Mouse (Mus musculus) heart, embryonic 11.5 days (tissue): ENCODE measurements at regions not wholly inside any gene's neighbourhood (a gene's known extent, or its start where the extent isn't known, plus 50 kb on each side); places are given as distances from the start of the nearest gene placed in this dataset.

Experiments
- ATAC-seq: fragments of 200-750 bp; cut with Nextera tagmentation; replicated peaks from 2 replicates; pipeline ENCODE4 v1.8.0; 2017; ENCODE audit warnings: moderate library complexity; ENCODE audit not compliant: insufficient number of reproducible peaks, low FRiP score, low TSS enrichment
- H3K27ac ChIP-seq: fragments of 300-500 bp; sonication (generic); 2 replicates; pipeline ENCODE4 v1.5.1; 2014; ENCODE audit warnings: mild to moderate bottlenecking, low read depth, low read length
- H3K27me3 ChIP-seq: fragments of 300-500 bp; sonication (generic); 2 replicates; pipeline ENCODE4 v1.6.1; 2014; ENCODE audit warnings: mild to moderate bottlenecking, low read length, mixed read lengths; ENCODE audit not compliant: control insufficient read depth, insufficient read depth
- H3K36me3 ChIP-seq: fragments of 300-500 bp; sonication (generic); 2 replicates; pipeline ENCODE4 v1.6.1; 2014; ENCODE audit warnings: mild to moderate bottlenecking, low read length, moderate library complexity, mixed read lengths; ENCODE audit not compliant: control insufficient read depth, insufficient read depth
- H3K4me1 ChIP-seq: fragments of 300-500 bp; sonication (generic); 2 replicates; pipeline ENCODE4 v1.6.1; 2014; ENCODE audit warnings: low read length; ENCODE audit not compliant: control insufficient read depth, insufficient read depth
- H3K4me2 ChIP-seq: fragments of 300-500 bp; sonication (generic); 2 replicates; pipeline ENCODE4 v1.6.1; 2014; ENCODE audit warnings: mild to moderate bottlenecking, moderate library complexity
- H3K4me3 ChIP-seq: fragments of 300-500 bp; sonication (generic); 2 replicates; pipeline ENCODE4 v1.5.1; 2014; ENCODE audit warnings: low read depth, low read length
- H3K9ac ChIP-seq: fragments of 300-500 bp; sonication (generic); 2 replicates; pipeline ENCODE4 v1.6.1; 2014; ENCODE audit warnings: mild to moderate bottlenecking, low read depth, low read length, moderate library complexity
- H3K9me3 ChIP-seq: fragments of 300-500 bp; sonication (generic); replicated peaks from 2 replicates; pipeline ENCODE4 v1.6.1; 2016; ENCODE audit warnings: low read length; ENCODE audit not compliant: control insufficient read depth
- WGBS: fragments of 180-500 bp; shearing (Covaris S2); extraction: QIAGEN DNeasy Blood & Tissue Kit; methylation state at CpG from one replicate; pipeline ENCODE4 v1.1.7; 2014; ENCODE audit not compliant: insufficient replicate concordance; 5-methylcytosine and 5-hydroxymethylcytosine counted together

GRCm38 (mm10) chr11:45216942-45217474, 599.9 kb downstream of the Ebf1 start:
- Histone ChIP-seq H3K36me3 (no peaks in the 10 kb centered on the region), H3K4me1 (no peaks in the 10 kb centered on the region), H3K4me2 (no peak overlapping the region), H3K27me3 (no peaks in the 10 kb centered on the region), H3K9me3 (no peaks in the 10 kb centered on the region), H3K4me3 (no peak overlapping the region), H3K9ac (no peak overlapping the region), H3K27ac (no peak overlapping the region)
- 57% methylated on average over 3 of the region's 3 CpGs for WGBS
- no peak for ATAC-seq

GRCm38 (mm10) chr11:45219239-45219638, 602.1 kb downstream of the Ebf1 start:
- no peaks in the 10 kb centered on the region for H3K27me3 ChIP-seq
- no peaks in the 10 kb centered on the region for H3K4me1 ChIP-seq
- no peak overlapping the region for H3K27ac ChIP-seq
- no peak overlapping the region for H3K4me2 ChIP-seq
- no peaks in the 10 kb centered on the region for H3K9me3 ChIP-seq
- WGBS: 69% methylated on average over 4 of the region's 4 CpGs
- H3K9ac ChIP-seq: no peak overlapping the region
- H3K4me3 ChIP-seq: no peak overlapping the region
- H3K36me3 ChIP-seq: no peaks in the 10 kb centered on the region
- no peak for ATAC-seq

DNA sequence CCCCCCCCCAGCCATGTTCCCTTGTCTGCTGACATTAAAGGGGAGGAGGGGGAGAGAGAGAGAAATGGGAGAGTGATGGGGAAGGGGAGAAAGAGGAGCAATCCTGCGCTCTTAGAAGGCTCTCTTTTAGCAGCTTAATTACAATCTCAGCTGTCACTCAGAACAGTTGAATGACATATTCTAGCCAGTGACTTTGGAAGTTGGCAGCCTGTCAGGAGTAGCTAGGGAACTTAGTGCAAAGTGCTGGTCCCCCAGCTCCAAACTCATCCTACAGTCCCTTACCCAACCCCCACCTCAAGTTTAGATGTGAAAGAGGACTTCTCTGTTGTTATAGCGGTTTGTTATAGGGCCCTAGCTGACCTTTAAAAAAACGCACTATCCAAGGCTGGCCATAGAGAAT, 604.9 kb downstream of the Ebf1 start:
- Histone ChIP-seq H3K4me1 (no peaks in the 10 kb centered on the region), H3K4me2 (no peak overlapping the region), H3K9me3 (no peaks in the 10 kb centered on the region), H3K4me3 (no peak overlapping the region), H3K9ac (no peak overlapping the region), H3K36me3 (no peaks in the 10 kb centered on the region), H3K27me3 (no peaks in the 10 kb centered on the region), H3K27ac (no peak overlapping the region)
- no peak for ATAC-seq
- 72% methylated on average over 3 of the region's 3 CpGs for WGBS

DNA sequence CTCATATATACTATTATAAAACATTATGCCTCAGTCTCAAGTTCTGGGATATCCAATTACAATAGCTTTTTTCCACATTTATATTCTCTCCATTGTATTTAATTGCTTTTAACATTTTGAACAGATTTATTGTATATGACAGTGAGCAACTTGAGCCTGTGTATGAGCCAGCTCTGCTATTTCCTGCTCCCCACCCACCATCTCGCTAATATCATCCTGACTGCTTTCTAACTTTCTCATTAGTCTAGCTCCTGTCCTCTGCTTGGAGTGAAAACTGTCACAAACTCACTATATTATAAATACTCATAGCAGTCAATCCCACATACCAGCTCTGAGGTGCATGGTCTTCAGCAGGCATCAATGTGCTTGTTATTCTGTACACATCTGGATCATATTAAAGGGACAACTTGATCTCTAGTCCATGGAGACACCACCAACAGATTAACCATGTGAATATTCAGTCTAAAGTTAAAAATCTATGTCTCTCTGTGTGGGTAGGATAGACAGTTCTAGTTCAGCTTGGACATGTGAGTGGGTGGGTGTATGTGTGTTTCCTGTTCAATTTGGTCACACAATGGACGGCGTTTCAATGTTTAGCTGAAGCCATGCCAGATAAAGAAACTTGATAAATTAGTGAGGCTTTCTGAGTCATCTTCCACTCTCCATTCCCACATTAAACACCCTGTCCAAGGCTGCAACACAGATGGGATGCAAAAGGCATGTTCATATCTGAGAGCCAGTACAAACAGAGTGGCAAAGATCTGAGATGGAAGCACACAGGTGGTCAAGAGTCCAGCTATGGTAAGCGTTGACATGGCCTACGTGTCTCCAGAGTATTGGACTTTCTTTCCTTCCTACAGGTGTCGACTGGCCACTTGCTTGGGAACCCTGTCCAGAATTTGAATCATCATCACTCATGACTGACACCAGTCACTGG, 616.1 kb upstream of the Clint1 start:
- no peak overlapping the region for H3K27ac ChIP-seq

DNA sequence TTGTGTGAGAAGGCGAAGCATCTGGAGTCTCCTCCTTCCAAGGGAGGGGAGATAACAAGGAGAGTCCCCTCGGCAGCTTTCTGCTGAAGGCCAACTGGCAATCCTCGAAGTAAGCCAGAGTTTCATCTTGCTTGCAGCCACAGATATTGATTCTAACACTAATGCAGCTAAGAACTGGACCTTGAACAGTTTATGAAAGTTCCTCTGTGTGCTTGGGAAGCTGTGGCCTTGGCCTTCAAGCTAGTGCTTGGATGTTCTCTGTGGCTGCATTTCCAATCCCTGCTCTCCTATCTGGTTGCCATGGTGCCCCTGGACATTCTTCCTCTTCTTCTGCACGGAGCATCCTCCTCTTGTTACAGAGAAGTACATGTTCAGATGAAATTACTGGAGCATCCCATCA, 614.8 kb upstream of the Clint1 start:
- H3K4me3 ChIP-seq: no peak overlapping the region
- no peaks in the 10 kb centered on the region for H3K4me1 ChIP-seq
- no peaks in the 10 kb centered on the region for H3K9me3 ChIP-seq
- no peak for ATAC-seq
- H3K27ac ChIP-seq: no peak overlapping the region
- no peaks in the 10 kb centered on the region for H3K36me3 ChIP-seq
- no peaks in the 10 kb centered on the region for H3K27me3 ChIP-seq
- H3K4me2 ChIP-seq: no peak overlapping the region
- WGBS: 41% methylated on average over 4 of the region's 4 CpGs
- H3K9ac ChIP-seq: no peak overlapping the region

More for the DNA sequence above, 616.1 kb upstream of the Clint1 start:
- WGBS: 71% methylated on average over 6 of the region's 6 CpGs
- H3K4me2 ChIP-seq: no peak overlapping the region
- H3K9ac ChIP-seq: no peak overlapping the region
- no peak overlapping the region for H3K4me3 ChIP-seq
- no peaks in the 10 kb centered on the region for H3K36me3 ChIP-seq
- no peaks in the 10 kb centered on the region for H3K4me1 ChIP-seq
- no peaks in the 10 kb centered on the region for H3K9me3 ChIP-seq
- no peaks in the 10 kb centered on the region for H3K27me3 ChIP-seq
- no peak for ATAC-seq

DNA sequence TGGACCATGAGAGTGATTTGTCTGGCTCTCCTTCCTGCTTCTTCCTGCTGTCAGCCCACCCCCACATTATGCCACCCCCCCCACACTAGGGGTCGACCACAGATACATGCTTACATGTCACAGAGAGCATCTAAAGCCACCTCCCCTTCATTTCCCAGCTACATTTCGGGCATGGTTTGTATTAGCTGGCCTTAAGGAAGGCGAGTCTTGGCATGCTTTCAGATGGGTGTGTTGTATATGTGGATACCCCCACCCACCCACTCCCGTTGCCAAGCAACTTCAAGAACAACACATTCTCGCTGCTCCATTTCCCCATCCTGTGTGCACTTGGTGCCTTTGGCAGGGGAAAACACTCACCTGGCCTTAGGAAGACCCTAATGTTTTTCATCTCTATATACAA, 612.8 kb upstream of the Clint1 start:
- Histone ChIP-seq H3K4me2 (no peak overlapping the region), H3K9me3 (no peaks in the 10 kb centered on the region), H3K27ac (no peak overlapping the region), H3K9ac (no peak overlapping the region), H3K4me3 (no peak overlapping the region), H3K27me3 (no peaks in the 10 kb centered on the region), H3K36me3 (no peaks in the 10 kb centered on the region), H3K4me1 (no peaks in the 10 kb centered on the region)
- no peak for ATAC-seq
- 62% methylated on average over 5 of the region's 5 CpGs for WGBS

DNA sequence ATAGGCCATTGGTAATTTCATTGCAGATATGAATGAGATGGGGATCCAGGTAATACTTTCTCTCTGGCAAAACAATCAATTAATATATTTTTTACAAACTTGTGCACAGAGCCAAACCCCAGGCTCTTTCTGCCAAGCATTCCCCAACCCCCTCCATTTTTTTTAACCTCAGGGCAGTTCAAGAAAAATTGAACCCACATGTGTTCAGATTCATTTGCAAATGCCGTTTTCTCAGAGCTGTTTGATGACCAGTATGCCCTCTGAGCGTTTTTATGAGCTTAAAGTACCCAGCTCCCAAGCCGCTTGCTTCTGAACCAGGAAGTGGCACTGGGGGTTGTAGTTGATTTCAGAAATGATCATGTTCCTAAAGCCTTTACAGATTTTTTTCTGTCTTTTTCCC, 611.4 kb upstream of the Clint1 start:
- Histone ChIP-seq H3K9me3 (no peaks in the 10 kb centered on the region), H3K4me1 (no peaks in the 10 kb centered on the region), H3K4me3 (no peak overlapping the region), H3K27me3 (no peaks in the 10 kb centered on the region), H3K4me2 (no peak overlapping the region), H3K27ac (no peak overlapping the region), H3K36me3 (no peaks in the 10 kb centered on the region), H3K9ac (no peak overlapping the region)
- no peak for ATAC-seq
- WGBS: 73% methylated on average over 3 of the region's 3 CpGs

- ATAC-seq: no peak
- no peak overlapping the region for H3K4me2 ChIP-seq
- H3K4me3 ChIP-seq: no peak overlapping the region
- no peaks in the 10 kb centered on the region for H3K4me1 ChIP-seq
- H3K27ac ChIP-seq: no peak overlapping the region
- no peaks in the 10 kb centered on the region for H3K27me3 ChIP-seq
- 71% methylated on average over 10 of the region's 10 CpGs for WGBS
- H3K9ac ChIP-seq: no peak overlapping the region
- H3K36me3 ChIP-seq: no peaks in the 10 kb centered on the region
- H3K9me3 ChIP-seq: no peaks in the 10 kb centered on the region
Measured at GRCm38 (mm10) chr11:45241671-45242070, 610.2 kb upstream of the Clint1 start.

DNA sequence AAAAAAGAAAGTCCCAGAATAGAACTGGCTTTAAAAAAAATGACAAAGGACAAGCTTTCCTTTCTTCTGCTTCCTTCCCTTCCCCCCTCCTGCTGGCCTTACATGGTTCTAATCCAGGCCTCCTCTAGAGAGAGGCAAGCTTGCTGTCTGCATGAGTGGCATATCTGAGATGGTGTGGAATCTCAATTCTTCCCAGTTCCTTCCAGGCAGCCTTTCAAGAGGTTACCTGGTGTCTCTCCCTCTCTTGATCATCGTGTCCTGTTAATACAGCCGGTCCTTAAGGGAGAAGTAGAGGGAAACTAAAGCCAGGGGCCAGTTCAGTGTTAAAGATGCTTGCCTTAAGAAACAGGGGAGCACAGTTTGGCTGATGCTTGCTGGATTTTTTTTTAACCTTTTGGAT, 607.1 kb upstream of the Clint1 start:
- no peaks in the 10 kb centered on the region for H3K4me1 ChIP-seq
- no peaks in the 10 kb centered on the region for H3K27me3 ChIP-seq
- H3K27ac ChIP-seq: no peak overlapping the region
- no peak overlapping the region for H3K4me3 ChIP-seq
- H3K9ac ChIP-seq: no peak overlapping the region
- no peak overlapping the region for H3K4me2 ChIP-seq
- ATAC-seq: no peak
- WGBS: 75% methylated on average over 2 of the region's 2 CpGs
- H3K9me3 ChIP-seq: no peaks in the 10 kb centered on the region
- no peaks in the 10 kb centered on the region for H3K36me3 ChIP-seq
